Comparison of ENCODE assay signal across 25 mouse cellular contexts in genomic region chr15:60193157-60193556, GRCm38 (mm10).
DNase-seq lines count a peak whose midpoint lies in the region; ATAC-seq and TF ChIP-seq lines count a peak whose summit lies in the region.
"Had no signal": no experiment of that assay in that cellular context is flagged by ENCODE, and none has a peak within 500 bp of the region (broad histone marks: within the 10 kb centered on the region; RNA-seq: fewer than 3 reads in every experiment).

No protein-coding gene starts in this region.

- ATAC-seq in forebrain, postnatal 0 days: 0 out of 2 replicates have a peak, but pooled peaks have one; percentile 29
- ATAC-seq in lung, embryonic 14.5 days (ENCODE audit: insufficient read depth): no peak
- ATAC-seq: forebrain, embryonic 13.5 days; intestine, postnatal 0 days had no signal

- H3K4me2 ChIP-seq in forebrain, postnatal 0 days (ENCODE audit: low read depth): no peak overlapping the region
- H3K4me2 ChIP-seq in lung, embryonic 14.5 days: no peak overlapping the region
- H3K4me2 ChIP-seq: embryonic facial prominence, embryonic 13.5 days; forebrain, embryonic 13.5 days; limb, embryonic 15.5 days; liver, embryonic 13.5 days had no signal

- H3K36me3 ChIP-seq in forebrain, postnatal 0 days (ENCODE audit: insufficient read depth): no peaks in the 10 kb centered on the region
- no peaks in the 10 kb centered on the region for H3K36me3 ChIP-seq in forebrain, embryonic 10.5 days (replicated peaks)
- H3K36me3 ChIP-seq in lung, embryonic 14.5 days (ENCODE audit: insufficient read depth): no peaks in the 10 kb centered on the region
- H3K36me3 ChIP-seq: embryonic facial prominence, embryonic 13.5 days; limb, embryonic 10.5 days; limb, embryonic 15.5 days; liver, embryonic 13.5 days had no signal

- H3K27me3 ChIP-seq in forebrain, postnatal 0 days (ENCODE audit: insufficient read depth, low read length): no peaks in the 10 kb centered on the region
- H3K27me3 ChIP-seq in forebrain, embryonic 10.5 days (ENCODE audit: poor library complexity, severe bottlenecking): no peaks in the 10 kb centered on the region
- H3K27me3 ChIP-seq in lung, embryonic 14.5 days (ENCODE audit: insufficient read depth, low read length): no peaks in the 10 kb centered on the region
- H3K27me3 ChIP-seq: embryonic facial prominence, embryonic 13.5 days; forebrain, embryonic 13.5 days; limb, embryonic 15.5 days; liver, embryonic 13.5 days had no signal

- 75% methylated on average over 3 of the region's 3 CpGs for WGBS in forebrain, postnatal 0 days
- 88% methylated on average over 3 of the region's 3 CpGs for WGBS in forebrain, embryonic 10.5 days
- WGBS in lung, embryonic 14.5 days: 77% methylated on average over 3 of the region's 3 CpGs

- H3K4me1 ChIP-seq in forebrain, postnatal 0 days (ENCODE audit: insufficient read depth): no peaks in the 10 kb centered on the region
- no peaks in the 10 kb centered on the region for H3K4me1 ChIP-seq in forebrain, embryonic 10.5 days
- H3K4me1 ChIP-seq in lung, embryonic 14.5 days (ENCODE audit: insufficient read depth): no peaks in the 10 kb centered on the region
- H3K4me1 ChIP-seq: embryonic facial prominence, embryonic 13.5 days; forebrain, embryonic 13.5 days; limb, embryonic 10.5 days; limb, embryonic 15.5 days; liver, embryonic 13.5 days had no signal

- TF ChIP-seq CTCF in forebrain, postnatal 0 days (IDR thresholded peaks at IDR 0.05; ENCODE audit: low read depth): no peak
- no peak for TF ChIP-seq CTCF in lung, embryonic 14.5 days (IDR thresholded peaks at IDR 0.05; ENCODE audit: low read depth)

- no peak overlapping the region for H3K4me3 ChIP-seq in forebrain, postnatal 0 days (ENCODE audit: low read depth, low read length)
- H3K4me3 ChIP-seq in forebrain, embryonic 10.5 days: no peak overlapping the region
- H3K4me3 ChIP-seq in lung, embryonic 14.5 days (ENCODE audit: low read depth, low read length): no peak overlapping the region
- H3K4me3 ChIP-seq: embryonic facial prominence, embryonic 13.5 days; forebrain, embryonic 13.5 days; limb, embryonic 10.5 days; limb, embryonic 15.5 days; liver, embryonic 13.5 days had no signal

- H3K9ac ChIP-seq in forebrain, postnatal 0 days: no peak overlapping the region
- no peak overlapping the region for H3K9ac ChIP-seq in lung, embryonic 14.5 days
- H3K9ac ChIP-seq: embryonic facial prominence, embryonic 13.5 days; forebrain, embryonic 13.5 days; limb, embryonic 15.5 days; liver, embryonic 13.5 days had no signal

- no peaks in the 10 kb centered on the region for H3K9me3 ChIP-seq in forebrain, postnatal 0 days (ENCODE audit: low read length)
- no peaks in the 10 kb centered on the region for H3K9me3 ChIP-seq in forebrain, embryonic 10.5 days
- H3K9me3 ChIP-seq in lung, embryonic 14.5 days (ENCODE audit: low read depth, low read length): no peaks in the 10 kb centered on the region
- H3K9me3 ChIP-seq: embryonic facial prominence, embryonic 13.5 days; forebrain, embryonic 13.5 days; limb, embryonic 10.5 days; limb, embryonic 15.5 days; liver, embryonic 13.5 days had no signal

- H3K27ac ChIP-seq in forebrain, postnatal 0 days (ENCODE audit: low read depth, low read length): no peak overlapping the region
- no peak overlapping the region for H3K27ac ChIP-seq in forebrain, embryonic 10.5 days
- no peak overlapping the region for H3K27ac ChIP-seq in lung, embryonic 14.5 days (ENCODE audit: low read depth)
- H3K27ac ChIP-seq: embryonic facial prominence, embryonic 13.5 days; forebrain, embryonic 13.5 days; limb, embryonic 10.5 days; limb, embryonic 15.5 days; liver, embryonic 13.5 days had no signal

- peak; percentile 37 for DNase-seq in forebrain, postnatal 0 days
- no peak for DNase-seq in forebrain, embryonic 10.5 days (ENCODE audit: extremely low spot score, low spot score)
- peak; percentile 6 for DNase-seq in lung, embryonic 14.5 days
- no peak for DNase-seq in lung, adult 18-20 months
- peak; percentile 18 for DNase-seq in brain, embryonic 18.5 days (ENCODE audit: low read depth, low spot score)
- DNase-seq in testis, postnatal 10 days (ENCODE audit: low spot score): no peak
- no peak for DNase-seq in spleen, adult 12 weeks (ENCODE audit: low spot score)
- DNase-seq: adrenal gland, postnatal 25 days; cerebellum, adult 9-11 months; heart, postnatal 14 days; kidney, adult 9 months; kidney, postnatal 10 days; liver, embryonic 13.5 days; lung, adult 2 months; lung, postnatal 14 days; midbrain, embryonic 14.5 days; right cerebral cortex, postnatal 25 days; spleen, adult 18-20 months; thymus, adult 2 months; thymus, postnatal 36 days had no signal

Comparison
In these comparisons a context has a peak if more than half of its experiments do, and no peak if none do; other contexts are left out.
1. DNase-seq: peak in forebrain, postnatal 0 days (single experiment), lung, embryonic 14.5 days (single experiment) and brain, embryonic 18.5 days (single experiment); none in forebrain, embryonic 10.5 days (single experiment), lung, adult 18-20 months (0 of 2), testis, postnatal 10 days (single experiment) and spleen, adult 12 weeks (single experiment).